Mouse (Mus musculus): ENCODE measurements around the gene Serpina3c. TPM values are rescaled to one million over a fixed set of nuclear protein-coding genes. Genes with fewer than 3 reads are reported as not detected.

Gene Serpina3c
- total RNA-seq, 1 experiment: not detected

DNA sequence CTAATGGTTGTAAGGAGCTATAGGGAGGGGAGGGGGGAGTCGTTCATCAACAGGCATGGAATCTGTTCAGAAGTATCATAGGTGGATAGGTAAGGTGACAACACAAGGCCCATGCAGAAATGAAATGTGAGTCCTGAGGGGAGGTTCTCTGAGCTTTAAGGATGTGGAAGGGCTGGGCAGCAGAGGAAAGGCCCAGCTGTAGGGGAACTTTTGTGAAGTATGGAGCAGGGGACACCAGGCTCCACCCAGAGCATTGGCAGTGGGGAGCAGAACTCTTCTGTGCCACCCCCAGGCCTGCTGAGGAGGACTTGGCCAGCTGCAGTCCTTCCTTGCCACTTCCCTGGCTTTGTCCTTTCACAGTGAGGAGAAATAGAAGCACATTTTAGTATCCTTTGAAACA, 12.2 kb downstream of the Serpina3c start:
- no peak for TF ChIP-seq CHD2 (IDR thresholded peaks at IDR 0.05; ENCODE audit: low read depth, low read length)
- no peak for TF ChIP-seq ZC3H11A (IDR thresholded peaks at IDR 0.05; ENCODE audit: borderline replicate concordance, low read depth, low read length)
- no peak for TF ChIP-seq MAFK (IDR thresholded peaks at IDR 0.05; ENCODE audit: insufficient read depth, low read depth, low read length)
- TF ChIP-seq ZNF384 (IDR thresholded peaks at IDR 0.05; ENCODE audit: low read depth, low read length): no peak
- TF ChIP-seq HCFC1 (IDR thresholded peaks at IDR 0.05; ENCODE audit: borderline replicate concordance, insufficient read depth, low read length): no peak
- Histone ChIP-seq H3K9ac (ENCODE audit: insufficient read depth, low read depth, low read length, poor library complexity, severe bottlenecking) (no peak overlapping the region), H3K9me3 (ENCODE audit: control insufficient read depth, insufficient read depth, low read depth, low read length) (no peaks in the 10 kb centered on the region), H3K4me3 (ENCODE audit: insufficient read depth in 1 of 2, low read depth in 1 of 2, low read length in 2 of 2, poor library complexity in 1 of 2, severe bottlenecking in 1 of 2) (no peak overlapping the region), H3K4me1 (ENCODE audit: control insufficient read depth in 2 of 2, insufficient read depth in 2 of 2, low read length in 2 of 2, poor library complexity in 1 of 2) (no peaks in the 10 kb centered on the region), H3K36me3 (ENCODE audit: control insufficient read depth, insufficient read depth, low read length, poor library complexity, severe bottlenecking) (no peaks in the 10 kb centered on the region), H3K27ac (ENCODE audit: insufficient read depth, low read depth, low read length, poor library complexity, severe bottlenecking) (no peak overlapping the region)
- in situ Hi-C loops (cut with MboI; ENCODE audit: low sequenced_read_pairs in 2 of 2, unreplicated experiment in 2 of 2): no loop called here
- DNase-seq (ENCODE audit: low read depth, low spot score): no peak

DNA sequence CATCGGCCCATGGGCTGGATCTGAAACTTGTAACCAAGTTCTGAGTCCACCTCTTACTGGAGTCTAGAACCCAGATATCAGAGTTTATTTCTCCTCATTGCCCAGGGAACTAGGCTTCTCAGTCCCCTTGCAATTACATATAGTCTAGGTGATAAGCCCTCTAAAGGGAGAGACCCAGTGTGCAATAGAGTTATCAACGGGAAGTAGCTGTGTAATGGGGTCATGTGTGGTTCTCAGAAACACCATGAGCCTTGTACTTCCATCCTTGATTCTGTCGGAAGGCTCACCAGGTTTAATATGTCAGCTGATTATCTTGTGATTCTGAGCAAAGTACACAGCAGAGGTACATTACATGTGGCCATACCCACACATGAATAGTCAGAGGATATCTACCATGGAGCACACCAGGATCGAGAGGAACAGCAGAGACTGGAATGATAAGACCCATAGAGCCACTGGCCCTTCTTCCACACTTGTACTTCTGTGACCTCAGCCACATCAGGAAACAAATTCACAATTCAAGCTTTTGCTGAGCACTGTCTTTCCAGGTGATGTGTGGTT, 13.0 kb downstream of the Serpina3c start:
- Histone ChIP-seq H3K36me3 (ENCODE audit: control insufficient read depth, insufficient read depth, low read length, poor library complexity, severe bottlenecking) (no peaks in the 10 kb centered on the region), H3K9me3 (ENCODE audit: control insufficient read depth, insufficient read depth, low read depth, low read length) (no peaks in the 10 kb centered on the region), H3K4me3 (ENCODE audit: insufficient read depth in 1 of 2, low read depth in 1 of 2, low read length in 2 of 2, poor library complexity in 1 of 2, severe bottlenecking in 1 of 2) (no peak overlapping the region), H3K4me1 (ENCODE audit: control insufficient read depth in 2 of 2, insufficient read depth in 2 of 2, low read length in 2 of 2, poor library complexity in 1 of 2) (no peaks in the 10 kb centered on the region), H3K9ac (ENCODE audit: insufficient read depth, low read depth, low read length, poor library complexity, severe bottlenecking) (no peak overlapping the region), H3K27ac (ENCODE audit: insufficient read depth, low read depth, low read length, poor library complexity, severe bottlenecking) (no peak overlapping the region)
- DNase-seq (ENCODE audit: low read depth, low spot score): no peak
- TF ChIP-seq CHD2 (IDR thresholded peaks at IDR 0.05; ENCODE audit: low read depth, low read length) (no peak), ZC3H11A (IDR thresholded peaks at IDR 0.05; ENCODE audit: borderline replicate concordance, low read depth, low read length) (no peak), ZNF384 (IDR thresholded peaks at IDR 0.05; ENCODE audit: low read depth, low read length) (no peak), MAFK (IDR thresholded peaks at IDR 0.05; ENCODE audit: insufficient read depth, low read depth, low read length) (no peak), HCFC1 (IDR thresholded peaks at IDR 0.05; ENCODE audit: borderline replicate concordance, insufficient read depth, low read length) (no peak)
- in situ Hi-C loops (cut with MboI; ENCODE audit: low sequenced_read_pairs in 2 of 2, unreplicated experiment in 2 of 2): no loop called here

DNA sequence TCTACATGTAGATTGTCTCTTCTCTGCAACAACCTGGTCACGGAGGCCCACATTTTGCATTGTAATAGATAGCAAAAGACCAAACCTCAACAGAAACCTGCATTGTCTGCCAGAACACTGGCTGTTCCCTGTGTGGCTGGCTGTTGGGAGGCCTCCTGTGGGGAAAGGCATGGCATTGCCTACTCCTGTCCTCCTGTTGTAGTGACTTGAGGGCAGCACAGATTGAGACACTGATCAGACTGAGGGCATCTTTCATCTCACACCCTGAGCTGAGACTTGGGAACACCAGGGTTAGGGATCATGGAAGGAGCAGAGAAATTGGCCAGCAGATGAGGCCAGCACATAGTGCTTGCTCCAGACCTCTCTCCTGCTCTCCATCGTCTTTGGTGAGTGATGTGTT, 15.5 kb downstream of the Serpina3c start:
- TF ChIP-seq HCFC1 (IDR thresholded peaks at IDR 0.05; ENCODE audit: borderline replicate concordance, insufficient read depth, low read length): no peak
- TF ChIP-seq MAFK (IDR thresholded peaks at IDR 0.05; ENCODE audit: insufficient read depth, low read depth, low read length): no peak
- no peak for TF ChIP-seq ZNF384 (IDR thresholded peaks at IDR 0.05; ENCODE audit: low read depth, low read length)
- TF ChIP-seq CHD2 (IDR thresholded peaks at IDR 0.05; ENCODE audit: low read depth, low read length): no peak
- TF ChIP-seq ZC3H11A (IDR thresholded peaks at IDR 0.05; ENCODE audit: borderline replicate concordance, low read depth, low read length): no peak
- Histone ChIP-seq H3K27ac (ENCODE audit: insufficient read depth, low read depth, low read length, poor library complexity, severe bottlenecking) (no peak overlapping the region), H3K9ac (ENCODE audit: insufficient read depth, low read depth, low read length, poor library complexity, severe bottlenecking) (no peak overlapping the region), H3K36me3 (ENCODE audit: control insufficient read depth, insufficient read depth, low read length, poor library complexity, severe bottlenecking) (no peaks in the 10 kb centered on the region), H3K4me3 (ENCODE audit: insufficient read depth in 1 of 2, low read depth in 1 of 2, low read length in 2 of 2, poor library complexity in 1 of 2, severe bottlenecking in 1 of 2) (no peak overlapping the region), H3K9me3 (ENCODE audit: control insufficient read depth, insufficient read depth, low read depth, low read length) (no peaks in the 10 kb centered on the region), H3K4me1 (ENCODE audit: control insufficient read depth in 2 of 2, insufficient read depth in 2 of 2, low read length in 2 of 2, poor library complexity in 1 of 2) (no peaks in the 10 kb centered on the region)
- DNase-seq (ENCODE audit: low read depth, low spot score): no peak
- in situ Hi-C loops (cut with MboI; ENCODE audit: low sequenced_read_pairs in 2 of 2, unreplicated experiment in 2 of 2): loop anchor here in 1 of 2 experiments (5.0 to 10.0 kb wide), 2 partner anchors 177 to 204 kb away; partner anchors contain the start of gene Serpina3j

DNA sequence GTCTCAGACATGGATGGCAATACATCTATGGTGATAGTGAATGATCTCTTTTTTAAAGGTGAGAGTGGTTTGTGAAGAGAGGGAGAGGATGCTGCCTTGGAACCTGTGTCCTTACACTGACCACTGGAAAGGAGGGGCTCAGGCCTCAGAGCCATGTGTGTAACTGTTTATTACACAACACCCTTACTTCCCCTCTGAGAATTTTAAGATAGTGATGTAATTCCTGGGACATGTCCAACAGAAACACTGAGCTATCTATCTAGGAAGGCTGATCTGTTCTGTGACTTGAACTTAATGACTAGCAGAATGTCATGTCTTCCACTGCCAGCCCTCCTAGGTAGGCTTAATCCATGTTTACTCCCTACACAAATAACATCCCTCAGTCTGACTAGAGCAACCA, 22.6 kb downstream of the Serpina3c start:
- DNase-seq (ENCODE audit: low read depth, low spot score): no peak
- in situ Hi-C loops (cut with MboI; ENCODE audit: low sequenced_read_pairs in 2 of 2, unreplicated experiment in 2 of 2): loop anchor here in 1 of 2 experiments (10.0 kb wide), 1 partner anchor 184 kb away; the partner anchor contains the start of gene Serpina3j
- H3K36me3 ChIP-seq (ENCODE audit: control insufficient read depth, insufficient read depth, low read length, poor library complexity, severe bottlenecking): no peaks in the 10 kb centered on the region

DNA sequence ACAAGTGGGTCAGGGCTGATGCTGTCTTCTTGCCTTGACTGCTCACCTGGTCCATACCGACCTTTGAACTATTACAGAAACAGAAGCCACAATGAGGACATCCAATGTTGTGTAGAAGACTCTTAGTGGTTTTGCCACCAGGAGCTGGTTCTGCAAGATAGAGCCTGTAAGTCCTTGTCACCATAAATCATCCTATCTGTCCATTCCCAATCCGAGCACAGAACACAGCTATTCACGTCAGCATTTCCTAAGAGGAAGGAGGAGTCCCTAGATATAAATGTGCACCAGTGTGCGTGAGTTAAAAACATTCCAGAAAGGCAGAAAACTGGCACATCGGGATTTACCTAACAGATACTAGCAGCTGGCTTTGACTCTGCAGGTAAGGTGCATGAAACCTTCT, 26.0 kb downstream of the Serpina3c start, which contains the start of gene Serpina3b:
TSS of gene Serpina3b (plus strand) at position 301 of the 400 bp plus-strand sequence.
- no peak for TF ChIP-seq ZC3H11A (IDR thresholded peaks at IDR 0.05; ENCODE audit: borderline replicate concordance, low read depth, low read length)
- no peak for TF ChIP-seq HCFC1 (IDR thresholded peaks at IDR 0.05; ENCODE audit: borderline replicate concordance, insufficient read depth, low read length)
- TF ChIP-seq ZNF384 (IDR thresholded peaks at IDR 0.05; ENCODE audit: low read depth, low read length): no peak
- TF ChIP-seq CHD2 (IDR thresholded peaks at IDR 0.05; ENCODE audit: low read depth, low read length): no peak
- no peak for TF ChIP-seq MAFK (IDR thresholded peaks at IDR 0.05; ENCODE audit: insufficient read depth, low read depth, low read length)
- Histone ChIP-seq H3K9me3 (ENCODE audit: control insufficient read depth, insufficient read depth, low read depth, low read length) (no peaks in the 10 kb centered on the region), H3K9ac (ENCODE audit: insufficient read depth, low read depth, low read length, poor library complexity, severe bottlenecking) (no peak within 1 kb of the TSS), H3K4me3 (ENCODE audit: insufficient read depth in 1 of 2, low read depth in 1 of 2, low read length in 2 of 2, poor library complexity in 1 of 2, severe bottlenecking in 1 of 2) (no peak within 1 kb of the TSS), H3K4me1 (ENCODE audit: control insufficient read depth in 2 of 2, insufficient read depth in 2 of 2, low read length in 2 of 2, poor library complexity in 1 of 2) (no peaks in the 10 kb centered on the region), H3K36me3 (ENCODE audit: control insufficient read depth, insufficient read depth, low read length, poor library complexity, severe bottlenecking) (no peaks in the 10 kb centered on the region), H3K27ac (ENCODE audit: insufficient read depth, low read depth, low read length, poor library complexity, severe bottlenecking) (no peak within 1 kb of the TSS)
- DNase-seq (ENCODE audit: low read depth, low spot score): no peak
- in situ Hi-C loops (cut with MboI; ENCODE audit: low sequenced_read_pairs in 2 of 2, unreplicated experiment in 2 of 2): no loop called here

More for the DNA sequence above, 22.6 kb downstream of the Serpina3c start:
- Histone ChIP-seq H3K9me3 (ENCODE audit: control insufficient read depth, insufficient read depth, low read depth, low read length) (no peaks in the 10 kb centered on the region), H3K27ac (ENCODE audit: insufficient read depth, low read depth, low read length, poor library complexity, severe bottlenecking) (no peak overlapping the region), H3K4me1 (ENCODE audit: control insufficient read depth in 2 of 2, insufficient read depth in 2 of 2, low read length in 2 of 2, poor library complexity in 1 of 2) (no peaks in the 10 kb centered on the region), H3K4me3 (ENCODE audit: insufficient read depth in 1 of 2, low read depth in 1 of 2, low read length in 2 of 2, poor library complexity in 1 of 2, severe bottlenecking in 1 of 2) (no peak overlapping the region), H3K9ac (ENCODE audit: insufficient read depth, low read depth, low read length, poor library complexity, severe bottlenecking) (no peak overlapping the region)
- TF ChIP-seq MAFK (IDR thresholded peaks at IDR 0.05; ENCODE audit: insufficient read depth, low read depth, low read length): no peak
